In the genomic region with DNA sequence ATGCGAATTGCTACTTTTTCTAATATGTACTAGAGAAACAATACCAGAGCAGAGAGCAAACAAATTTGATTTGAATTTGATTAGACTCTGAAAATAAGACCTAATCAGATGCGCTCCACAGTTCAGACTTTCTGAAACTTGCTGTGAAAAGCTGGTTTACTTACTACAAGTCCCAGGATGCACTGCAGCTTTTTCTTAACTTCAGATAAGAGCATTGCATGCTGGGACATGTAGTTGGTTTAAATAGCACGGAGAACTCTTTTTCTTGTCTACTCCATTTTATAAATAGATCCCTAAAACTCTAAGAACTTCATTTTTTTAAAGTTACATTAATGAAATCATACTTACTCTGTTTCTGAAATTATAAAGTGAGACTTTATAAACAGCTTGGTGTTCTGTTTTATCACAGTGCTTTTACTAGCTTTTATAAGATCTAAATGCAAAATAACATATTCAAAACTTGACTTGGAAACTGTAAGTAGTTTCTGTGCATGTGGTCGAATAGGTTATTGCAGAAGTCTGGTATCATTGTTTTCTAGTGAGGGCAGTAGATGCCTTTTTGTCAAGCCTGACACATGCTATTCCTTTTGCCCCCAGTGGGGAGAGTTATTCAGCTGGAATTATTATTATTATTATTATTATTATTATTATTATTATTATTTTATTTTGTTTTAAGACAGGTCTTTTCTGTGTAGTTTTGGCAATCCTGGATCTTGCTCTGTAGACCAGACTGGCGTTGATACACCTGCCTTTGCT, we compare ENCODE assay signal across 9 mouse cellular contexts.
A peak's percentile ranks its signal among the peaks of the same experiment; 100 is the strongest.
DNase-seq lines count a peak whose midpoint lies in the region; ATAC-seq lines count a peak whose summit lies in the region.
"Had no signal": no experiment of that assay in that cellular context is flagged by ENCODE, and none has a peak within 500 bp of the region (broad histone marks: within the 10 kb centered on the region; RNA-seq: fewer than 3 reads in every experiment).

No protein-coding gene starts in this region.

- ATAC-seq in frontal cortex, adult (ENCODE audit: low TSS enrichment) = peak; percentile 80; the same call in 1 of the 2 replicates
- no peak for ATAC-seq in midbrain, embryonic 11.5 days (ENCODE audit: low FRiP score)
- ATAC-seq in heart, embryonic 16.5 days (replicated peaks; ENCODE audit: extremely low read depth, insufficient read depth, low FRiP score) = 0 out of 2 replicates have a peak, but pooled peaks have one; percentile 60
- no peak for ATAC-seq in midbrain, embryonic 14.5 days (ENCODE audit: low FRiP score, low TSS enrichment)

- H3K9ac ChIP-seq in midbrain, embryonic 11.5 days (ENCODE audit: low read length) = no peak overlapping the region
- no peak overlapping the region for H3K9ac ChIP-seq in heart, embryonic 16.5 days (ENCODE audit: low read length)
- no peak overlapping the region for H3K9ac ChIP-seq in midbrain, embryonic 14.5 days (replicated peaks; ENCODE audit: low read length)
- H3K9ac ChIP-seq: neural tube, embryonic 13.5 days had no signal

- no peaks in the 10 kb centered on the region for H3K27me3 ChIP-seq in midbrain, embryonic 11.5 days (ENCODE audit: control insufficient read depth, insufficient read depth, low read length)
- no peaks in the 10 kb centered on the region for H3K27me3 ChIP-seq in midbrain, embryonic 10.5 days (ENCODE audit: low read depth, poor library complexity, severe bottlenecking)
- H3K27me3 ChIP-seq in heart, embryonic 16.5 days (ENCODE audit: control insufficient read depth, insufficient read depth, low read length) = no peaks in the 10 kb centered on the region
- no peaks in the 10 kb centered on the region for H3K27me3 ChIP-seq in midbrain, embryonic 14.5 days (ENCODE audit: control insufficient read depth, insufficient read depth, low read length)
- H3K27me3 ChIP-seq: neural tube, embryonic 13.5 days had no signal

- no peak for DNase-seq in frontal cortex, postnatal 10 days (ENCODE audit: low spot score in 2 of 2)
- peak; percentile 91 for DNase-seq in midbrain, embryonic 11.5 days (ENCODE audit: low spot score, missing footprints)
- DNase-seq in midbrain, embryonic 10.5 days (ENCODE audit: low spot score) = no peak
- peak; percentile 74 for DNase-seq in T-cell, adult 2 months (ENCODE audit: low spot score)
- DNase-seq in midbrain, embryonic 14.5 days = peak; percentile 88
- no peak for DNase-seq in ovary, postnatal 10 days (ENCODE audit: low spot score)

- no peak overlapping the region for H3K27ac ChIP-seq in midbrain, embryonic 11.5 days (ENCODE audit: low read depth, low read length)
- H3K27ac ChIP-seq in midbrain, embryonic 10.5 days (replicated peaks) = no peak overlapping the region
- no peak overlapping the region for H3K27ac ChIP-seq in heart, embryonic 16.5 days (ENCODE audit: low read length)
- no peak overlapping the region for H3K27ac ChIP-seq in midbrain, embryonic 14.5 days (replicated peaks; ENCODE audit: low read depth, low read length)
- H3K27ac ChIP-seq: neural tube, embryonic 13.5 days had no signal

- H3K36me3 ChIP-seq in midbrain, embryonic 11.5 days (ENCODE audit: control insufficient read depth, insufficient read depth, low read length) = no peaks in the 10 kb centered on the region
- H3K36me3 ChIP-seq in midbrain, embryonic 10.5 days = no peaks in the 10 kb centered on the region
- H3K36me3 ChIP-seq in heart, embryonic 16.5 days (ENCODE audit: control insufficient read depth, insufficient read depth) = no peaks in the 10 kb centered on the region
- H3K36me3 ChIP-seq in midbrain, embryonic 14.5 days (ENCODE audit: control insufficient read depth, insufficient read depth, low read length) = no peaks in the 10 kb centered on the region
- H3K36me3 ChIP-seq: neural tube, embryonic 13.5 days had no signal

- 80% methylated on average over 5 of the region's 5 CpGs for WGBS in midbrain, embryonic 11.5 days
- 79% methylated on average over 5 of the region's 5 CpGs for WGBS in midbrain, embryonic 10.5 days
- WGBS in heart, embryonic 16.5 days = 72% methylated on average over 5 of the region's 5 CpGs
- WGBS in midbrain, embryonic 14.5 days = 81% methylated on average over 5 of the region's 5 CpGs

- H3K4me2 ChIP-seq in midbrain, embryonic 11.5 days = no peak overlapping the region
- H3K4me2 ChIP-seq in heart, embryonic 16.5 days (ENCODE audit: low read depth, low read length) = no peak overlapping the region
- no peak overlapping the region for H3K4me2 ChIP-seq in midbrain, embryonic 14.5 days (ENCODE audit: low read length)
- H3K4me2 ChIP-seq: neural tube, embryonic 13.5 days had no signal

- no peak overlapping the region for H3K4me3 ChIP-seq in midbrain, embryonic 11.5 days (ENCODE audit: low read depth, low read length)
- no peak overlapping the region for H3K4me3 ChIP-seq in midbrain, embryonic 10.5 days
- H3K4me3 ChIP-seq in heart, embryonic 16.5 days (ENCODE audit: low read length) = no peak overlapping the region
- H3K4me3 ChIP-seq in midbrain, embryonic 14.5 days (replicated peaks; ENCODE audit: low read depth, low read length) = no peak overlapping the region
- H3K4me3 ChIP-seq: neural tube, embryonic 13.5 days had no signal

- peaks cover 12% of the 10 kb centered on the region; the same call in 1 of the 2 replicates for H3K4me1 ChIP-seq in midbrain, embryonic 11.5 days (ENCODE audit: control insufficient read depth, insufficient read depth, low read length)
- H3K4me1 ChIP-seq in midbrain, embryonic 10.5 days = peaks cover 34% of the 10 kb centered on the region
- H3K4me1 ChIP-seq in heart, embryonic 16.5 days (ENCODE audit: control insufficient read depth, insufficient read depth, low read length) = peaks cover 15% of the 10 kb centered on the region
- H3K4me1 ChIP-seq in midbrain, embryonic 14.5 days (ENCODE audit: control insufficient read depth, insufficient read depth, low read length) = peaks cover 22% of the 10 kb centered on the region

- no peaks in the 10 kb centered on the region for H3K9me3 ChIP-seq in midbrain, embryonic 11.5 days (ENCODE audit: control insufficient read depth, low read length)
- H3K9me3 ChIP-seq in midbrain, embryonic 10.5 days (replicated peaks) = no peaks in the 10 kb centered on the region
- no peaks in the 10 kb centered on the region for H3K9me3 ChIP-seq in heart, embryonic 16.5 days (replicated peaks; ENCODE audit: control insufficient read depth, low read length)
- no peaks in the 10 kb centered on the region for H3K9me3 ChIP-seq in midbrain, embryonic 14.5 days (ENCODE audit: control insufficient read depth, low read length)
- H3K9me3 ChIP-seq: neural tube, embryonic 13.5 days had no signal

Comparison
In these comparisons a context has a peak if more than half of its experiments do, and no peak if none do; other contexts are left out.
1. DNase-seq: peak in midbrain, embryonic 11.5 days (single experiment), T-cell, adult 2 months (single experiment) and midbrain, embryonic 14.5 days (single experiment); none in frontal cortex, postnatal 10 days (0 of 2), midbrain, embryonic 10.5 days (single experiment) and ovary, postnatal 10 days (single experiment).
2. ATAC-seq: peak in frontal cortex, adult (single experiment) and heart, embryonic 16.5 days (single experiment); none in midbrain, embryonic 11.5 days (single experiment) and midbrain, embryonic 14.5 days (single experiment).